Mouse (Mus musculus): ENCODE data around the gene Nav2.

DNA sequence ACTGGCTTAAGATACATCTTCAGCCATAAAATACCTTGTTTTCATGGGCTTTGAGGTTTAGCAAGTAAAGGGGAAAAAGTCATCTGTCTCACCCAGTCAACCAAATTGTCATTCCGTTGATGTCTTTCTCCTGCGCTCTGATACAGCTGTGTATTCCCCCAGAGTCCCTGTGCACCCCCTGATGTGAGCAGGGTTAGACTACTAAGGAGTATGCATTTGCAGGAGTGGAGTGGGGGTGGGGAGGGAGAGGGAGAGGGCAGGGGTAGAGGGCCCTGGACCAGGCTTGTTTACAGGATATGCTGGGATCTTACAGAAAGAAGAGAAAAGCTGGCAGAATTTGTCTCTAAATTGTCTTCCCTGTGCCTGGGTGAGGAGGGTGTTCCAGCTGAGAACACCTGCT is 440.1 kb downstream of the Nav2 start:
- no peak for TF ChIP-seq CTCF (IDR thresholded peaks at IDR 0.05; ENCODE audit: borderline replicate concordance, control insufficient read depth, extremely low read depth, insufficient read depth, low read length, poor library complexity)
- TF ChIP-seq POLR2A (IDR thresholded peaks at IDR 0.05; ENCODE audit: control insufficient read depth, extremely low read depth, insufficient read depth, low read length, poor library complexity), result no peak
